Mouse (Mus musculus): ENCODE data around the gene Cdh13. TPM values are rescaled to one million over a fixed set of nuclear protein-coding genes. Genes with fewer than 3 reads are reported as not detected.

Cdh13 gene
- polyA plus RNA-seq, 1 experiment, result 38.3 TPM

- H3K4me3 ChIP-seq (ENCODE audit: insufficient read depth, low read length), result no peak overlapping the region
- TF ChIP-seq POLR2A (IDR thresholded peaks at IDR 0.05; ENCODE audit: extremely low read depth, insufficient read depth, low read length), result no peak
- no peak for TF ChIP-seq CTCF (IDR thresholded peaks at IDR 0.05; ENCODE audit: extremely low read depth, insufficient read depth, low read length)
- H3K27ac ChIP-seq (ENCODE audit: insufficient read depth, low read length), result no peak overlapping the region
- no peaks in the 10 kb centered on the region for H3K4me1 ChIP-seq (ENCODE audit: control insufficient read depth, insufficient read depth, low read length)
These were observed 163.0 kb downstream of the Cdh13 start for GRCm38 (mm10) chr8:118446516-118446915.

GRCm38 (mm10) chr8:118448011-118448410 lies 164.5 kb downstream of the Cdh13 start:
- Histone ChIP-seq H3K27ac (ENCODE audit: insufficient read depth, low read length) (no peak overlapping the region), H3K4me1 (ENCODE audit: control insufficient read depth, insufficient read depth, low read length) (no peaks in the 10 kb centered on the region), H3K4me3 (ENCODE audit: insufficient read depth, low read length) (no peak overlapping the region)
- no peak for TF ChIP-seq CTCF (IDR thresholded peaks at IDR 0.05; ENCODE audit: extremely low read depth, insufficient read depth, low read length)
- no peak for TF ChIP-seq POLR2A (IDR thresholded peaks at IDR 0.05; ENCODE audit: extremely low read depth, insufficient read depth, low read length)

GRCm38 (mm10) chr8:118452445-118453103 lies 169.0 kb downstream of the Cdh13 start:
- no peak for TF ChIP-seq CTCF (IDR thresholded peaks at IDR 0.05; ENCODE audit: extremely low read depth, insufficient read depth, low read length)
- TF ChIP-seq POLR2A (IDR thresholded peaks at IDR 0.05; ENCODE audit: extremely low read depth, insufficient read depth, low read length), result no peak
- Histone ChIP-seq H3K27ac (ENCODE audit: insufficient read depth, low read length) (no peak overlapping the region), H3K4me1 (ENCODE audit: control insufficient read depth, insufficient read depth, low read length) (no peaks in the 10 kb centered on the region; the same call in 1 of the 2 replicates), H3K4me3 (ENCODE audit: insufficient read depth, low read length) (no peak overlapping the region)

- H3K4me1 ChIP-seq (ENCODE audit: control insufficient read depth, insufficient read depth, low read length), result no peaks in the 10 kb centered on the region; the same call in 1 of the 2 replicates
- no peak overlapping the region for H3K27ac ChIP-seq (ENCODE audit: insufficient read depth, low read length)
- no peak overlapping the region for H3K4me3 ChIP-seq (ENCODE audit: insufficient read depth, low read length)
- TF ChIP-seq POLR2A (IDR thresholded peaks at IDR 0.05; ENCODE audit: extremely low read depth, insufficient read depth, low read length), result no peak
- no peak for TF ChIP-seq CTCF (IDR thresholded peaks at IDR 0.05; ENCODE audit: extremely low read depth, insufficient read depth, low read length)
These were observed 171.7 kb downstream of the Cdh13 start for GRCm38 (mm10) chr8:118455245-118455644.

- H3K4me3 ChIP-seq (ENCODE audit: insufficient read depth, low read length), result no peak overlapping the region
- no peak for TF ChIP-seq POLR2A (IDR thresholded peaks at IDR 0.05; ENCODE audit: extremely low read depth, insufficient read depth, low read length)
- TF ChIP-seq CTCF (IDR thresholded peaks at IDR 0.05; ENCODE audit: extremely low read depth, insufficient read depth, low read length), result no peak
These were observed 181.9 kb downstream of the Cdh13 start for GRCm38 (mm10) chr8:118465330-118465948.

GRCm38 (mm10) chr8:118477587-118477986 lies 194.1 kb downstream of the Cdh13 start:
- Histone ChIP-seq H3K27ac (ENCODE audit: insufficient read depth, low read length) (no peak overlapping the region), H3K4me1 (ENCODE audit: control insufficient read depth, insufficient read depth, low read length) (peaks cover 2% of the 10 kb centered on the region; the same call in 1 of the 2 replicates)
- TF ChIP-seq CTCF (IDR thresholded peaks at IDR 0.05; ENCODE audit: extremely low read depth, insufficient read depth, low read length), result no peak

More at GRCm38 (mm10) chr8:118465330-118465948, 181.9 kb downstream of the Cdh13 start:
- no peak overlapping the region for H3K27ac ChIP-seq (ENCODE audit: insufficient read depth, low read length)
- H3K4me1 ChIP-seq (ENCODE audit: control insufficient read depth, insufficient read depth, low read length), result no peaks in the 10 kb centered on the region

GRCm38 (mm10) chr8:118488735-118489134 lies 205.2 kb downstream of the Cdh13 start:
- H3K27ac ChIP-seq (ENCODE audit: insufficient read depth, low read length), result no peak overlapping the region
- no peak for TF ChIP-seq CTCF (IDR thresholded peaks at IDR 0.05; ENCODE audit: extremely low read depth, insufficient read depth, low read length)
- TF ChIP-seq POLR2A (IDR thresholded peaks at IDR 0.05; ENCODE audit: extremely low read depth, insufficient read depth, low read length), result no peak
- H3K4me3 ChIP-seq (ENCODE audit: insufficient read depth, low read length), result no peak overlapping the region

More at GRCm38 (mm10) chr8:118477587-118477986, 194.1 kb downstream of the Cdh13 start:
- no peak overlapping the region for H3K4me3 ChIP-seq (ENCODE audit: insufficient read depth, low read length)

GRCm38 (mm10) chr8:118502509-118502908 lies 219.0 kb downstream of the Cdh13 start:
- H3K27ac ChIP-seq (ENCODE audit: insufficient read depth, low read length), result no peak overlapping the region
- H3K4me1 ChIP-seq (ENCODE audit: control insufficient read depth, insufficient read depth, low read length), result no peaks in the 10 kb centered on the region; the same call in 1 of the 2 replicates
- TF ChIP-seq POLR2A (IDR thresholded peaks at IDR 0.05; ENCODE audit: extremely low read depth, insufficient read depth, low read length) (no peak), CTCF (IDR thresholded peaks at IDR 0.05; ENCODE audit: extremely low read depth, insufficient read depth, low read length) (no peak)
- H3K4me3 ChIP-seq (ENCODE audit: insufficient read depth, low read length), result no peak overlapping the region

More at GRCm38 (mm10) chr8:118488735-118489134, 205.2 kb downstream of the Cdh13 start:
- H3K4me1 ChIP-seq (ENCODE audit: control insufficient read depth, insufficient read depth, low read length), result no peaks in the 10 kb centered on the region

GRCm38 (mm10) chr8:118509426-118509825 lies 225.9 kb downstream of the Cdh13 start:
- Histone ChIP-seq H3K4me1 (ENCODE audit: control insufficient read depth, insufficient read depth, low read length) (no peaks in the 10 kb centered on the region), H3K27ac (ENCODE audit: insufficient read depth, low read length) (no peak overlapping the region), H3K4me3 (ENCODE audit: insufficient read depth, low read length) (no peak overlapping the region)
- no peak for TF ChIP-seq CTCF (IDR thresholded peaks at IDR 0.05; ENCODE audit: extremely low read depth, insufficient read depth, low read length)
- no peak for TF ChIP-seq POLR2A (IDR thresholded peaks at IDR 0.05; ENCODE audit: extremely low read depth, insufficient read depth, low read length)

GRCm38 (mm10) chr8:118513259-118513658 lies 229.7 kb downstream of the Cdh13 start:
- no peak overlapping the region for H3K27ac ChIP-seq (ENCODE audit: insufficient read depth, low read length)
- no peak overlapping the region for H3K4me3 ChIP-seq (ENCODE audit: insufficient read depth, low read length)
- H3K4me1 ChIP-seq (ENCODE audit: control insufficient read depth, insufficient read depth, low read length), result no peaks in the 10 kb centered on the region; the same call in 1 of the 2 replicates
- no peak for TF ChIP-seq CTCF (IDR thresholded peaks at IDR 0.05; ENCODE audit: extremely low read depth, insufficient read depth, low read length)
- TF ChIP-seq POLR2A (IDR thresholded peaks at IDR 0.05; ENCODE audit: extremely low read depth, insufficient read depth, low read length), result no peak

Data from cortical plate, adult 2 months (tissue).